Mouse (Mus musculus) frontal cortex, postnatal 14 days (tissue): ENCODE measurements around the gene Gpr88.

Experiments used
- DNase-seq, 2 experiments: peaks; one replicate each; pipeline ENCODE4 v3.0.0; 2022; ENCODE audit warnings: low spot score in 2 of 2

Gpr88 gene

DNA sequence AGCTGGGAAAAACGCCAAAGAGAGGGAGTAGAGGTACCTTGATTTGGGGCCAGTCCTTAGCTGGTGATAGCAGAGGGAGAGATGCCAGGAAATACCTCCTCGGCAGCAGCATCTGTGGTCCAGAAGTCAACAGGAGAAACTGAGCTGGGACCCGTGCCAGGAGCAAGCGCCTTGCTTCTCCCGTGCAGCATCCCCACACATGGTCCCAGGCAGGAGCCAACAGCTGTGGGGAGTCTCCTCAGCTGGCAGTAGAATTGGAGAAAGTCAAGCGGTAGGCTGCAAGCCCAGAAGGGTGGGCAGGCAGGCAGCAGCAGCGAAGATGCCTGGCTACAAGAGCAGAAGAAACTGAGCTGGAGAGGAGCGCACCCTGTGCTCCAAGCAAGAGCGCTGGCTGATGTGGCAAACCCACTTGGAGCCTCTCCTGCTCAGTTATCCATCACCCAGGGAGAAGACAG lies at the start of gene Gpr88:
Gene Gpr88 (minus strand): TSS at position 427 of the 455 bp plus-strand sequence.
- DNase-seq: peak; percentile 71 to 78

DNA sequence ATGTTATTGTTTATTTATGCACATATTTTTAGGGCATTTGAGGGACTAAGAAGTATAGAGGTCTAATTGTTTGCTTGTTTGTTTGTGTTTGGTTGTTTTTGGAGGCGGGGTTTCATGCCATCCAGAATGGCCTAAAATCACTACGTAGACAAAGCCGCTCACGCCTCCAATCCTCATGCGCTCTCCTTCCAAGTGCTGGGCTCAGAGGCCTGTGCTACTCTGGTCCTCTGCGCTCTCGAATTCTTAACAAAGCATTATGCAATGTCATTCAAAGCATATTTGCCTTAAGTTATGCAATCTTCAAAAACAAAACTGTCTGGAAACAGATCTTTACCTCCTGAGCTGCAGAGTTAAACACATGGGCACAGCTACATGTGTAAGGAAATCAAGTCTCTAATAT lies 49.3 kb upstream of the Gpr88 start:
- DNase-seq: no peak

DNA sequence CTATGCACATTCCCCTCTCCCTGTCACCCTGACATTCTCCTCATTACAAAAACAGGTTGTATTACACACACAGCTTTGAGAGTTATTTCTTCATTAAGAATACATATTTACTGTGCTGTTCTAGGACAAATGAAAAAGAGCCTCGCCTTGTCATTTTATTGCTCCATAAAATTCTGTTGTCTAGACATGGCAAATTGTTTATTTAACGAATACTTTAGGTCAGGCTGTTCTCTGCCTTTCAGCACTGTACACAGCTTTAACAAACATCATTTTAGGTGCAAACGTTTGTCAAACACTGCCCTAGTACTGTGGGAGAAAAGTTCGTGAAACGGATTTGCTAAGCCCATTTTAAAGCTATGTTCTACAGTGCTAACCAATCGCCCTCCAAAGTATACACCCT lies 48.5 kb upstream of the Gpr88 start:
- DNase-seq: no peak

DNA sequence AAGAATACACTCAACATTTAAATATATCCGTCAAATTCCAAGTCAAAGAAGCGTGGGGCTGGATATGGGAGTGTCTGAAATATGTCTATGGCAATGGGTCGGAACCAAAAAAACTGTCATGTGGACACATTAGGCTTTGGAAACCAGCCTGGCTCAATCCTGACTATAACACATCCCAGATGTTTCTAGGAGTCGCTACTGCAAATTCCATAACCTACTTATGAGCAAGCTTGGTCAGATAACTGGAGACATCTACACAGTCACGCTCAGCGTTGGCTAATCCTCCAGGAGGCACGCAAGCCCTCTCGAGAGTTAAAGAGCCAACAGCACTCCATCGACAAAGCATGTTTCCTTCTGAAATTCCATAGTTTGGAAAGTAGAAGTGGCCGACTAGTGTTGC lies 45.4 kb upstream of the Gpr88 start:
- DNase-seq: no peak

DNA sequence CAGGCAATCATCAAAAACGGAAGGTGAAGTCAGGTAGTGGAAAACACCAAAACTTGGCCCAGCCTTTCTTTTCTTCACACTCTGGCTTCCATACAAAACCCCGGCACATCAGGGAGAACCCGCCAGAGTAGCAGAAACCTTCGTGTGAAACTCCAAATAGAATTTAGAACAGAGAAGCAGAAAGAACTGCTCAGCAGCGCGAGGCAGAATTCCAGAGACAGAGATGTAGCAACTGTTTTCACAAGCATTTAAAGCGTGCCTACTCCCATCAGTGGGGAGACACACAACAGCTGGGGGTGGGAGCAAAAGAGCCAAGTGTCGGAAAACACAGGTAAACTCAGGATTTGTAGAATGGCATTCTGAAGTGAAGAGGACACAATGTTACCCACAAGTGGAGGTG lies 44.7 kb upstream of the Gpr88 start:
- no peak for DNase-seq

DNA sequence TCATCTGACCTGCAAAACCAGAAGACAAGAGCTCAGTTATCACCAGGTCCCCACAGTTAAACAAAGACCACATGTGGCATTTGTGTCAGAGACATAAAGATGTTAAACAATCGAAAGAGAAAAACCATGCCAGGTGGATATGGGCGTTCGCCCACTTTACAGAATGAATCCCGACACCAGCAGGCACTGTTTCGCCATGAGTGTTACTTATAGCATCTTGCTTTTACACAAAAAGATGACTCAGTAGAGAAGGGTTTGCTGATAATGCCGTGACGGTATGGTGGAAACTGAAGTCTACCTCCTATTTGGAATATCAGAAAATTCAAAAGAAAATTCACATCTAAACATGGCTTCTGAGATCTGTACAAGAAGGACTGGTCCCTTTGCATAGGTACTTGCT lies 43.9 kb upstream of the Gpr88 start:
- no peak for DNase-seq

DNA sequence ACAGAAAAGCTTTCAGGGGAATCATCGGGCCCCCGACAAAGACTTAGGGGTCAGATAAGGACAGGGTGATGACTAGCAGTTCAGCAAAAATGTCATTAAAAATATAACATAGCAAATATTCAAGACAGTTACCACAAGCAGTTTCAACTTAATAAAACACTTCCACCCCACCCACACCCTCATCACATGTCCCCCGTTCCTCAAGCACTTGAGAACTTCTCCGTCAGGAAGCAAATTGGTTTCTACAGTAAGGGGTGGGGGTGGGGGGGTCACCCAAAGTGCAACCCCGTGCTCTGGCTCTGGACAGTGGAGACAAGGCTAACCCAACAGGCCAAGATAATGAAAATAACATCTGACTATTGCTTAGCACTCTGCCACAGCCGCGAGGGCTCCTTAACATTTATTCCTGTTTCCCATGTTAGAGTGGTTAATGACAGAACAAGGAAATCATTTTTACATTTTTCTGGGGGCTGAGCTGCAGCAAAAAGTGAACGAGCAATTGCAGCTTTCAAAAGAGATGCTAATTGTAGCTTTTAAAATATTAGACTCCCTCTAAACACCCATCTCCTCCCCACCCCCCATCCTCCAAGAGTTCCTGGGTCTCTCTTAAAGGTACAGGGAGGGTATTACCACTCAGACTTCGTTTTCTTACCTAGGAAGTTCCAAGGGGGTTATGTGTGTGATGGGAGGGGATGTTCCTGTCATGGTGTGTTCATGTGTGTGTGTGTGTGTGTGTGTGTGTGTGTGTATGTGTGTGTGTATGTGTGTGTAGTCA lies 36.9 kb upstream of the Gpr88 start:
- DNase-seq: no peak

DNA sequence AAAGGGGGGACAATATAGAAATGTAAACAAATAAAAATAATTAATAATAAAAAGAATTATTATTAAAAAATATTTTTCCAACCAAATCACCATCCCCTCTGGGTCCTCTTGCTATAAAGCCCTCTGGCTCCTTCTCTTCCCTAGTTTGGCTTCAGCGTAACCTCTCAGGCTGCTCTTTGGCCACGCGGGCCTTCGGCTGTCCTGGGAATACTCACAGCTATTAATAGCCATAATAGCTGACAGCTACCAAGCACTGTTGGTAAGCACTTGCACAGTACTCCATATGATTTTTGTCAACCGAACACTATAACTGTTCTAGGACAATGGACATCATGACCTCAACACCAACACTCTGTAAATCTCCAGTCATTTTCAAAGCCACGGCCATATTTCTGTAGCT lies 35.5 kb upstream of the Gpr88 start:
- no peak for DNase-seq

DNA sequence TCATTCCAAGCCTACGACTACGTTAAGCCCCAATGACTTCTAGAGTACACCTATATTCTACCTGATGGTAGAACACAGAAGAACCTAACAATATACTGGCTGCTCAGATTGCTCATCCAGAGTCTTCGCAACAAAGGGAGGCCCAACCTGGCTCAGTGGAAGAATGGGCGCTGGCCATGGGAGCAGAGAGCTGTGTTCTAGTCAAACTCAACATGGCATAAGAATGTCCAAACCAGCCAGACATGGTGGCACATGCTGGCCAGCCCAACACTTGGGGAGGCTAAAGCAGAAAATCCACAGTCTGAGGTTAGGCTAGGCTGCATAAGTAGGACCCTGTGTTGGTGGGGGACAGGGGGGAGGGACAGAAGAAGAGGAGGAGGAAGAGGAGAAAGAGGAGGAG lies 31.4 kb upstream of the Gpr88 start:
- no peak for DNase-seq

DNA sequence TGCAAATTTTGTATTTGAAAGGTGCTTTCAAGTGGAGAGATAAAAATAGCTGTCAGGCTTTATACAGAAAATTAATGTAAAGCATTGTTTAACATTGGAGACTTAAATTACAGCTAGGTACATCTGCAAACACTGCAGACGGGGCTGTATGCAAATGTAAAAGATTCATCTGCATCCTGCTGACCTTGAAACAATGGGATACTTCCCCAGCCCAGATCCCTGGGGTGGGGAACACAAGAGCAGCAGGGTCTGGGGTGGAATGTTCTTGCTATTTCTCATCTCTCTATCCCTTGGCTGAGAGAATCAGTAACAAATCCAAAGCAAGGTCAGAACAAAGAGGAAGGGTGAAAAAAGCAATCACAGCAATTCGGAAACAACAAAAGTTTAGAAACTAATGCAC lies 30.7 kb upstream of the Gpr88 start:
- no peak for DNase-seq

DNA sequence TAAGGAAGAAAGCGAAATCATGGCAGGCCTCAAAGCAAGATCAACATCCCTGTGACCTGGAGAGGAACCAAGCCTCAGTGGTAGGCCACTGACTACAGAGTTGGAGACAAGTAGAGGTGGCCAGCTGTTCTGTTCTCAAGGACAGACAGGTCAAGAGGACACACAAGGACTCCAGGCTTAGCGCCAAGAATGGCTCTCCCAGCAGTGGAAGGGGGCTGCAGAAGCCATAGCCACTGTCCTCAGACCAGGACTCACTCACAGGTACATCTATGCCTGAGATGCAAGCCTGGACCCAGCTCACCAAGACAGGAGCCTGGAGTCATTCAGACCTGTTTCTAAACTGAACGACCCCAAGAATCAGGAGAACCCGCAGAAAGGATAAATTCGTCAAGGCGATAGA lies 28.4 kb upstream of the Gpr88 start:
- no peak for DNase-seq

DNA sequence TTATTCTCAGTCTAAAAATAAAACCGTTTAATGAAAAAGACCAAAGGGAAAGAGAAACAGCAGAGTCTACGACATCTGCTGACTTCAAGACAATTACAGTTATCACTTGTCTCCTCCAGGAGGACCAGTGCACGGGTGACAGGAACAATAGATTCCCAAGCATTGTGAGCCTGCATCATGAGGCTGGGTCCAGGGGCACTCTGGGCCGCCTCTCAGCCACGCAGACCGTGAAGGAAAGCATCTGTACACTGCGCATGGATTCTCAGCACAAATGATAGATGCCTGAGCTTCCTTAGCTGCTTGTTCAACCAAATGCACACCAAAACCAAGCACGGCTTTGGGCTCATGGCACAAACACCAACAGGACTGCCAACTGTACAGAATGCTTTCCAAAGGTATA lies 23.8 kb upstream of the Gpr88 start:
- no peak for DNase-seq

DNA sequence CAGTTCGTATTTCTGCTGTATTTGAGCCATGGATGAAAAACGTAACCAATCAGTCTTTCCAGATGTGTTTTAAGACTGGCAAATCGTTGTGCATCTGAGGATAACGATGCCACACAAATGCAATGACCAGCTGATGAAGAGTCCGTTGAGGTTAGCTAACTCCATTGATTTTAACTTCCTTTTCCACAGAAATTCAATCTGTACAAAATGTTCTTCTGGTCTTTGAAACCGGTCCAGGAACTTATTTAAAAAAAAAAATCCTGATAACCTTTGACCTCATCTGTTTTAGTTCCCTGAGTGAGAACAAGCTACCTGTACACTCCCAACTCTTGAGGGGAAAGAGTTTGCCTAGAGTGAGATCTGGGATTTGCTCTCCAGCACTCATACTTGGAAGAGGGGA lies 18.4 kb upstream of the Gpr88 start:
- no peak for DNase-seq

DNA sequence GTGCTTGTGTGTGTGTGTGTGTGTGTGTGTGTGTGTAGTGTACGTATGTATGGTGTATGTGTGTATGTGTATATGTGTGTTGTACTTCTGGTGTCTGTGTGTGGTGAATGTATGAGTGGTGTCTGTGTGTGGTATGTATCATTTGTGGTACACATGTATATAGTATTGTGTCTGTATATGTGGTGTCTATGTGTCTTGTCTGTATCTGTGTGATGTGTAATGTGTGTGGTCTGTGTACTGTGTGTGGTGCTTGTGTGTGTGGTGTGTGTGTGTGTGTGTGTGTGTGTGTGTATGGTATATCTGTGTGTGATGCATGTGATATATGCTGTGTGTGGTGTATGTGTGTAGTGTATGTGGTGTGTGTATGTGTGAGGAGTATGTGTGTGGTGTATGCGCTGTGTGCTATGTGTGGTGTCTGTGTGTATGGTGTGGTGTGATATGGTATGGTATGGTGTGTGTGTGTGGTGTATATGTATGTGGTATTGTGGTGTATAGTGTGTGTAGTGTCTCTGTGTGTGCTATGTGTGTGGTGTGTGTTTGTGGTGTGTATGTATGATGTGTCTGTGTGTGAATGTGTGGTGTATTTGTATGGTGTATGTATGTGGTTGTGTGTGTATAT lies 13.8 kb upstream of the Gpr88 start:
- no peak for DNase-seq

DNA sequence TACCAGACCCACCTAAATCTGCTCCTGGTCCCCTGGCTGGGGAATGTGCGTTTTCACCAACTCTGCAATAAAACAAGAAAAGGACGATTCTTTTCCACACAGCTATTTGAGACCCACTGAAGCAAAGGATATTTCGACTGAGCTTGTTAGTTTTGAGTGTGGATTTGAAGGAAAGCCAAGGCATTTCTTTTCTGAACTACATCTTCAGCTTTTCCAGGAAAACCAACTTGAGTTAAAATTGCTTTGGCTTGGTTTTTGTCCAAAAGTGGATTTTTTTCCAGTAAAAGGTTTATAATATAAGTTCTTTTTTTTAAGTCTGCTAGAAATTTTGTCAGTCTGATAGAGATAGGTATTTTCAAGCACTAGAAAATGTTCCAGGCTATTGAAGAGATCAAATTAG lies 13.1 kb upstream of the Gpr88 start:
- no peak for DNase-seq

DNA sequence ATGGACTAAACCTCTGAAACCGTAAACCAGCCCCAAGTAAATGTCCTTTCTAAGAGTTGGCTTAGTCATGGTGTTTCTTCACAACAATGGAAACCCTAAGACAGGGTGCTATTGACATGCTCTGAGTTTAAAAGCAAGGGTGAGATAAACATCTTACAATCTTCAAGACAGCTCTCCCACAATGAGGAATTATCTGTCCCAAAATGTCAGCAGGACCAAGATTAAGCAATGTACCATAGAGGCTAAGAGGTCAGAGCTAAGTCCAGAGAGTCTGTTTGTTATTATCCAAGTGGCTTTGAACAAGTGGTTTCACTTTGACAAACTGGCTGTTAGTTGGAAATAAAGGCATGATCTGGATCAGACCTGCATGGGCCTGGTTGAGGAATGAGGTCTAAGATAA lies 10.7 kb upstream of the Gpr88 start:
- DNase-seq: no peak

DNA sequence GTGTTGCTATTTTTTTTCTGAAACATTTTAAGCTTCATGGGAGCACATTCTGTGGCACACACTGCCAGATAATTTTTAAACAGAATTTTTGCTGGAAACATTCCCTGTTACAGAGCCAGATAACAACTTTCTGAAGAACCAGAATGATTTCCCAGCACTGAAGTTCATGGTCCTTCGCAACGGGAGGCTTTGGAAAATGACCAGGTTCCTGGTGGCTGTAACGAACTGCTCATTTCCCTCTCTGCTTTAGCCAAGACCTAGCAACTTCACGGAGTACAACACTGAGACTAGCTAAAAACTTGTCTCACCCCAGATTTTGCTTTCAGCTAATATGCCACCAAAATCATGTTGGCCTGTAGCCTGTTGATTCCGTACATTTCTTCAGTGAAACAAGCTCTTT lies 9.8 kb upstream of the Gpr88 start:
- DNase-seq: no peak

DNA sequence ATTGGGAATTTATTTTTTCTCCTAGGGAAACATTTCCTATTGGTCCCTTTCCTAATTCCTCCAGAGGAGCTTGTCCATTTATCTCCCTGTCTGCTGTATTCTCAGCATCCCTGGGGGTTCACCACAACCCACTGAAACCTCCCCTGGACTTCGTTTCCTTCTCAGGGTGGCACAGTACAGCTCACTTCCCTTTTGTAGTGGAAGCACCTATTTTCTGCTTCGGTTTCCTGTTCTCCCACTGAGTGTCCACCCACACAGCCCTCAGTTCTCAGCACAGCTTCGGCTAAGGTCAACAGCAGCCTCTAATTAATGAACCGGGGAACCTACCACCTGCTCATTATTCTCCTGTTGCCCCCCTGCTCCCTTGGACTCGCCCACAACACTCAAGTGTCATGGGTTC lies 2.8 kb upstream of the Gpr88 start:
- DNase-seq: no peak

DNA sequence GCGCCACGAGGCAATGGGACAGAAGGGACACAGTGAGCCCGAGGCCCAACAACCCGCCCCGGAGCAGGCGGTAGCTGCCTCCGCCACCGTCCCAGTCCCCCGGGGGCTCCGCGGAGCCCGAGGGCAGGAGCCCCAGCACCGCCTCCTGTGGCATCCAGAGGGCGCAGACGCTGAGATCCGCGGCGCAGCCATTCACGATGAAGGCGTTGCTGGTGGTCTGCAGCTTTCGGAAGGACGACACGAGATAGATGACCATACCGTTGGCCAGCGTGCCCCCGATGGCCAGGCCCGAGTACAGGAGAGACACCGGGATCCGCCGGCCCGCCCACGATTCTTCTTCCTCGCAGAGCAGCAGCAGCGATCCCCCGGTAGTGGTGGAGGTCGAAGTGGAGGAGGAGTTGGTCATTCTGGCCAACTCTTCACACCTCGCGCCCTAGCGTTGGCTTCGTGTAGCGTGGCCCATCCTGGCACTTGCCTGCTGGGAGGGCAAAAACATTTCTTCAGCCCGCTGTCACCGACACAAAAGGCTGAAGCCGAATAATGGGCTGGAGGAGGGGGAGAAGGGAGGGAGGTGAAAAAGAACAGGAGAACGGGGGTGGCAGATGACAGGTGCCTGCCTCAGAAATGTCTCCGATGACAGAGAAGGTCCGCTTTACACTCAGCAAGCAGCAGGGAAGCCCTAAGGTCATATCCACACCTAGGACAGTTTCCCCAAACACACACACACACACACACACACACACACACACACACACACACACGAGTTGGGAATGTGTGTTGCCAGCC lies 855 bp downstream of the Gpr88 start:
- DNase-seq: peak; percentile 24 to 50

DNA sequence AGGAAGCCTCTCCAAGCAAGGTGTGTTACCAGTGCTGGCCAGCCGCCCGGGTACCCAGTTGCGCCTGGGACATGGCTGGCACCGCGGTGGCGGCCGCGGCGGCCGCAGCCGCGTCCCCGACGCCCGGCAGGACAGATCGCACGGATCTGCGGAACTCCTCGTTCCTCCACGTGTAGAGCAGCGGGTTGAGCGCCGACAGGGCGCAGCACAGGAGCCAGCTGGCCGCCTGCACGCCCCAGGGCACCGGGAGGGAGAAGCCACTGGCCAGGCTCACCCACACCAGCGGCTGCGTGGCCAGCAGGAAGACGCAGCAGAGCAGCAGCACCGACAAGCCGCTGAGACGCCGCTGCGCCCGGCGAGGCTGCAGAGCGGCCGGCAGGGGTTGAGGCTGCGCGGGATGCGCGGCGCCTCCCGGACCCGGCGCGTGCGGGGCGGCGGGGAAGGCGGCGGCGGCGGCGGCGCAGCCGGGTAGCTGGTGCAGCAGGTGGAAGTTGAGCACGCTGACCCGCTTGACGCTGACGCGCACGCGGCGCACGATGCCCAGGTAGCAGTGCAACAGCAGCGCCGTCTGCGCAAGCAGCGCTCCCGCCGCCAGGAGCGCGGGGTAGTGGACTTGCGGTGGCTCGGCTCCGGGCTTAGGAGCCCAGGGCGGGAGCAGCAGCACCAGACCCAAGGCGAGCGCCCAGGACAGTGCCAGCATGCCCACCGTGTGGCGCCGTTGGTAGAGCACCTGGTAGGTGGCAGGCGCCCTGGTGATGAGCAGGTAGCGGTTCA lies 1.6 kb downstream of the Gpr88 start:
- DNase-seq: peak; percentile 21 to 31

DNA sequence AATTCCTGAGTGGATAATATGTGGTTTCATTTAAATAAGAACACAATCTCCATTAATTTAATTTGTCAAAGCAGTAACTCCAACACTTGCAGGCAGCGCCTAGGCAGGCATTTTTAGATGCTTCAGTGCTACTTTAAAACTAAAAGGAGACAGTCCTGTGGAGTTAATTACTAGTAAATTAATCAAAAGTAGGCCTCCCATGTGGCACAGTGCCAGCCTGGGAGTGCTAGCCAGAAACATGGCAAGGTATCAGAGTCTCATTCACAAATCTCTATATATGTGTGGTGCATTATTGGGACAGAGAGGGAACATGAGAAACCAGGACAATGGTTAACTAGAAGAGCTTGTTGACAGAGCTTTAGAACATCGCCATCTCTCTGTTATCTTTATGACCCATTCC lies 4.3 kb downstream of the Gpr88 start:
- no peak for DNase-seq

DNA sequence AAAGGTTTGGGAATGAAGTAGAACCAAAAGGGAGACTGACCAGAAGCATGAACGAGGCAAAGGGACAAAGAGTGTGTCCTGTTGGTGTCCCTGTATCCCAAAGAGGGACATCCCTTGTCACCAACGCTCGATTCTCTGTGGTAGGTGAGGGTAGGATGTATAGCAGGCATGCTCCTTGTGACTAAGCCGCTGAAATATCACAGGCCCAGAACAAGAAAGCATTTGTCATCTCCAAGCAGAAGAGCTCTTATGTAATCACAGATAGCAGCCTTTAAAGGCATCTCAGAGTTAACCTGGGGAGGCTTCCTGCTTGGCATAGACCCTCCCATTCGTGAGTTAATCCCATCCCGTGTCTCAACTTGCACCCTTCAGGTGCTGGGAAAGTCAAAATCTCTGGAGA lies 8.8 kb downstream of the Gpr88 start:
- DNase-seq: no peak
